Mouse (Mus musculus): ENCODE measurements around the gene Gm10770. TPM values are rescaled to one million over a fixed set of nuclear protein-coding genes. Genes with fewer than 3 reads are reported as not detected.

Gene Gm10770
- polyA plus RNA-seq, 1 experiment from 2014 or later = not detected

Other genes starting within 250 kb of the Gm10770 start
- 6.5 and 7.1 TPM in 2 replicates for gene Zfp120, start 43.0 kb downstream of the Gm10770 start, polyA plus RNA-seq (2015; fragmentation: Nextera tagmentation; extraction: Ambion mirVana)
- gene Gm14139, start 2.1 kb upstream of the Gm10770 start, polyA plus RNA-seq (2015; fragmentation: Nextera tagmentation; extraction: Ambion mirVana) = not detected in 2 replicates
- gene Zfp937, start 38.4 kb upstream of the Gm10770 start, polyA plus RNA-seq (2015; fragmentation: Nextera tagmentation; extraction: Ambion mirVana) = 8.5 and 10.4 TPM in 2 replicates
- gene Gm21994, start 75.9 kb upstream of the Gm10770 start, polyA plus RNA-seq (2015; fragmentation: Nextera tagmentation; extraction: Ambion mirVana) = 7.6 and 7.7 TPM in 2 replicates
- not detected in 2 replicates for gene Gm14124, start 77.8 kb upstream of the Gm10770 start, polyA plus RNA-seq (2015; fragmentation: Nextera tagmentation; extraction: Ambion mirVana)
- 4.0 and 6.7 TPM in 2 replicates for gene Gm10130, start 144.0 kb upstream of the Gm10770 start, polyA plus RNA-seq (2015; fragmentation: Nextera tagmentation; extraction: Ambion mirVana)
- 9.8 and 10.2 TPM in 2 replicates for gene 3300002I08Rik, start 183.1 kb upstream of the Gm10770 start, polyA plus RNA-seq (2015; fragmentation: Nextera tagmentation; extraction: Ambion mirVana)